Comparison of ENCODE assay signal across 10 mouse cellular contexts in the genomic region with DNA sequence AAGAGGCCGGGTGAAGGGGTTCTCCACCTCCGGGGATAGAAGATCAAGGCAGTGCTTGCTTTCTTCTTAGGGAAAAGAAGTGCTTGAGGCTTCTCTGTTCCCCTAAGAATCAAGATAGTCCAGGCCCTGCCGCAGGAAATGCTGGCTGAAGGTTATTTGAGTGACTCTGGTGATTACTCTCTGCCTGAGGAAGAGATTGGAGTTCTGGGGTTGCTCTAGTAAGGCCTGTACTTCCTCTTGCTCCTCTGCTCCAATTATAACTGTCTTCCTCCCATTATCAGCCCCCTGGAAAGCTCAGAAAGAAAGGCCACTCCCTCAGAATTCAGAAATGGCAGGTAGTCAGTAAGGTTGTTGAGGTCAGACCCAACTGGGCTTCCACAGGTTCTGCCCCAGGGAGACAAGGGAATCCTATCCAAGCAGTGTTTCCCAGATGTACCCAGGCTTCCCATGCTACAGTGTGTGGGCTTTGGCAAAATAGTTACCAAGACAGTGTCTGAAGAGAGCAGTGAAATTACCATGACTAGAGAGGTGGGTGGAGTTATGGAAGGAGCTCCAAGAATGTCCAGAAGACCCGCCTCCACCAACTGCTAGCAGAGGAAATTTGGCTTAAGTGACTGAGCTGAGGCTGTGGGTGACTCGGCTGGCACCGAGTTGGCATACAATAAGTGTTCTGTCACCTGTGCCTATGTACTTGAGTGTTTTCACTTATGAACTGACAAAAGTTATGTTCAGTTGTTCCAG. TPM values are rescaled to one million over a fixed set of nuclear protein-coding genes. Genes with fewer than 3 reads are reported as not detected.
A peak's percentile ranks its signal among the peaks of the same experiment; 100 is the strongest.
DNase-seq lines count a peak whose midpoint lies in the region; ATAC-seq and TF ChIP-seq lines count a peak whose summit lies in the region.
"Had no signal": no experiment of that assay in that cellular context is flagged by ENCODE, and none has a peak within 500 bp of the region (broad histone marks: within the 10 kb centered on the region; RNA-seq: fewer than 3 reads in every experiment).

No protein-coding gene starts in this region.

- no peak overlapping the region for H3K4me2 ChIP-seq in kidney, embryonic 15.5 days
- no peak overlapping the region for H3K4me2 ChIP-seq in lung, embryonic 14.5 days
- no peak overlapping the region for H3K4me2 ChIP-seq in hindbrain, embryonic 11.5 days (replicated peaks; ENCODE audit: low read depth, low read length)
- no peak overlapping the region for H3K4me2 ChIP-seq in midbrain, embryonic 13.5 days (replicated peaks)

- H3K27ac ChIP-seq in kidney, adult 2 months (ENCODE audit: insufficient read depth, low read depth, low read length) = peak overlapping the region; percentile 64
- no peak overlapping the region for H3K27ac ChIP-seq in kidney, embryonic 15.5 days
- H3K27ac ChIP-seq in MEL (ENCODE audit: control insufficient read depth, low read depth, low read length) = peak overlapping the region; percentile 51
- peak overlapping the region; percentile 57 for H3K27ac ChIP-seq in brown adipose tissue, adult 24 weeks (replicated peaks; ENCODE audit: low read depth, low read length)
- peak overlapping the region; percentile 59; the same call in 1 of the 2 replicates for H3K27ac ChIP-seq in lung, embryonic 14.5 days (ENCODE audit: low read depth)
- no peak overlapping the region for H3K27ac ChIP-seq in hindbrain, embryonic 11.5 days (ENCODE audit: low read depth, low read length)
- no peak overlapping the region for H3K27ac ChIP-seq in midbrain, embryonic 13.5 days

- no peak; a peak in 1 of 4 replicates for TF ChIP-seq EP300 in MEL (IDR thresholded peaks at IDR 0.05; ENCODE audit: low read depth in 1 of 2, low read length in 2 of 2)

- DNase-seq in kidney, adult 2 months = peak; percentile 20
- peak; percentile 58 for DNase-seq in MEL (ENCODE audit: low read depth, low spot score)
- DNase-seq in lung, embryonic 14.5 days = peak; percentile 27
- DNase-seq in hindbrain, embryonic 11.5 days (ENCODE audit: low spot score) = no peak
- no peak for DNase-seq in embryo, embryonic 10.5 days (ENCODE audit: low spot score)
- DNase-seq: cerebellum, postnatal 14 days; thymus, postnatal 36 days had no signal

- H3K27me3 ChIP-seq in kidney, adult 2 months (replicated peaks; ENCODE audit: control insufficient read depth, insufficient read depth, low read length) = no peaks in the 10 kb centered on the region
- peaks cover 4% of the 10 kb centered on the region; the same call in 1 of the 2 replicates for H3K27me3 ChIP-seq in kidney, embryonic 15.5 days
- H3K27me3 ChIP-seq in MEL (ENCODE audit: control insufficient read depth in 1 of 2, insufficient read depth in 2 of 2, low read length in 2 of 2) = no peaks in the 10 kb centered on the region
- H3K27me3 ChIP-seq in lung, embryonic 14.5 days (ENCODE audit: insufficient read depth, low read length) = no peaks in the 10 kb centered on the region
- H3K27me3 ChIP-seq in hindbrain, embryonic 11.5 days (ENCODE audit: control insufficient read depth, insufficient read depth, low read length) = no peaks in the 10 kb centered on the region
- H3K27me3 ChIP-seq in midbrain, embryonic 13.5 days = no peaks in the 10 kb centered on the region

- TF ChIP-seq CTCF in kidney, adult 2 months (conservative IDR thresholded peaks at IDR 0.05; ENCODE audit: insufficient read depth, insufficient read length, low read depth, low read length) = no peak
- no peak for TF ChIP-seq CTCF in MEL (IDR thresholded peaks at IDR 0.05 in 2 of 3, conservative IDR thresholded peaks at IDR 0.05 in 1 of 3; ENCODE audit: control insufficient read depth in 1 of 3, insufficient read depth in 1 of 3, low read depth in 2 of 3, low read length in 3 of 3, poor library complexity in 1 of 3, severe bottlenecking in 1 of 3)
- TF ChIP-seq CTCF in lung, embryonic 14.5 days (IDR thresholded peaks at IDR 0.05; ENCODE audit: low read depth) = no peak

- H3K9me3 ChIP-seq in kidney, embryonic 15.5 days (replicated peaks) = no peaks in the 10 kb centered on the region
- no peaks in the 10 kb centered on the region for H3K9me3 ChIP-seq in MEL (replicated peaks; ENCODE audit: insufficient read depth, low read length)
- H3K9me3 ChIP-seq in lung, embryonic 14.5 days (ENCODE audit: low read depth, low read length) = no peaks in the 10 kb centered on the region
- H3K9me3 ChIP-seq in hindbrain, embryonic 11.5 days (ENCODE audit: control insufficient read depth, low read length) = no peaks in the 10 kb centered on the region
- H3K9me3 ChIP-seq in midbrain, embryonic 13.5 days = no peaks in the 10 kb centered on the region

- no peak for TF ChIP-seq RAD21 in MEL (IDR thresholded peaks at IDR 0.05; ENCODE audit: low read depth, low read length)

- H3K9ac ChIP-seq in kidney, embryonic 15.5 days = no peak overlapping the region
- no peak overlapping the region for H3K9ac ChIP-seq in MEL (ENCODE audit: control insufficient read depth, low read depth, low read length, poor library complexity, severe bottlenecking)
- H3K9ac ChIP-seq in lung, embryonic 14.5 days = no peak overlapping the region
- no peak overlapping the region for H3K9ac ChIP-seq in hindbrain, embryonic 11.5 days (ENCODE audit: low read depth, low read length)
- no peak overlapping the region for H3K9ac ChIP-seq in midbrain, embryonic 13.5 days (replicated peaks)

- peaks cover 12% of the 10 kb centered on the region for H3K4me1 ChIP-seq in kidney, adult 2 months (ENCODE audit: control insufficient read depth, insufficient read depth, low read length)
- 0 out of 2 replicates have a peak, but pooled peaks cover 2% of the 10 kb centered on the region for H3K4me1 ChIP-seq in kidney, embryonic 15.5 days
- peaks cover 33 to 34% of the 10 kb centered on the region in 2 experiments for H3K4me1 ChIP-seq in MEL (ENCODE audit: control insufficient read depth in 1 of 2, insufficient read depth in 2 of 2, low read length in 2 of 2)
- H3K4me1 ChIP-seq in brown adipose tissue, adult 24 weeks (ENCODE audit: control insufficient read depth, insufficient read depth, insufficient read length, low read length) = peaks cover 15% of the 10 kb centered on the region
- no peaks in the 10 kb centered on the region for H3K4me1 ChIP-seq in lung, embryonic 14.5 days (ENCODE audit: insufficient read depth)
- H3K4me1 ChIP-seq in hindbrain, embryonic 11.5 days (replicated peaks; ENCODE audit: control insufficient read depth, insufficient read depth, low read length) = no peaks in the 10 kb centered on the region
- no peaks in the 10 kb centered on the region for H3K4me1 ChIP-seq in midbrain, embryonic 13.5 days (replicated peaks)

- H3K79me2 ChIP-seq in MEL (ENCODE audit: control insufficient read depth, insufficient read depth, low read length, poor library complexity) = peaks cover 17% of the 10 kb centered on the region

- 33% methylated on average over 6 of the region's 6 CpGs for WGBS in kidney, adult 2 months
- 61% methylated on average over 6 of the region's 6 CpGs for WGBS in kidney, embryonic 15.5 days
- 41% methylated on average over 6 of the region's 6 CpGs for WGBS in lung, embryonic 14.5 days
- WGBS in hindbrain, embryonic 11.5 days = 79% methylated on average over 6 of the region's 6 CpGs
- WGBS in midbrain, embryonic 13.5 days = 70% methylated on average over 6 of the region's 6 CpGs

- no peaks in the 10 kb centered on the region for H3K36me3 ChIP-seq in kidney, adult 2 months (ENCODE audit: control insufficient read depth, insufficient read depth, low read length)
- no peaks in the 10 kb centered on the region for H3K36me3 ChIP-seq in kidney, embryonic 15.5 days
- H3K36me3 ChIP-seq in MEL (ENCODE audit: control insufficient read depth in 1 of 2, insufficient read depth in 2 of 2, low read length in 2 of 2) = peaks cover 0 to 60% of the 10 kb centered on the region in 2 experiments; a peak in 3 of 4 replicates
- H3K36me3 ChIP-seq in lung, embryonic 14.5 days (ENCODE audit: insufficient read depth) = no peaks in the 10 kb centered on the region
- no peaks in the 10 kb centered on the region for H3K36me3 ChIP-seq in hindbrain, embryonic 11.5 days (ENCODE audit: control insufficient read depth, insufficient read depth, low read length)
- no peaks in the 10 kb centered on the region for H3K36me3 ChIP-seq in midbrain, embryonic 13.5 days

- H3K4me3 ChIP-seq in kidney, adult 2 months (ENCODE audit: insufficient read depth, low read depth, low read length) = no peak overlapping the region
- H3K4me3 ChIP-seq in kidney, embryonic 15.5 days (replicated peaks) = no peak overlapping the region
- no peak overlapping the region for H3K4me3 ChIP-seq in MEL (ENCODE audit: control insufficient read depth in 1 of 2, insufficient read depth in 1 of 2, low read depth in 2 of 2, low read length in 2 of 2)
- H3K4me3 ChIP-seq in brown adipose tissue, adult 24 weeks (ENCODE audit: insufficient read depth, low read depth, low read length) = no peak overlapping the region
- H3K4me3 ChIP-seq in lung, embryonic 14.5 days (ENCODE audit: low read depth, low read length) = no peak overlapping the region
- H3K4me3 ChIP-seq in hindbrain, embryonic 11.5 days (ENCODE audit: low read depth, low read length) = no peak overlapping the region
- no peak overlapping the region for H3K4me3 ChIP-seq in midbrain, embryonic 13.5 days (replicated peaks)

- ATAC-seq in kidney, embryonic 15.5 days (replicated peaks; ENCODE audit: low FRiP score) = no peak
- 0 out of 2 replicates have a peak, but pooled peaks have one; percentile 50 for ATAC-seq in lung, embryonic 14.5 days (ENCODE audit: insufficient read depth)
- ATAC-seq in hindbrain, embryonic 11.5 days (ENCODE audit: low FRiP score) = no peak
- no peak for ATAC-seq in midbrain, embryonic 13.5 days

- no peak for TF ChIP-seq POLR2A in kidney, adult 2 months (IDR thresholded peaks at IDR 0.05; ENCODE audit: low read depth, low read length)
- no peak for TF ChIP-seq POLR2A in MEL (IDR thresholded peaks at IDR 0.05; ENCODE audit: control insufficient read depth in 1 of 2, insufficient read depth in 1 of 2, low read depth in 1 of 2, low read length in 2 of 2, poor library complexity in 1 of 2)

TF ChIP-seq in MEL, 35 proteins besides CTCF, POLR2A, EP300 and RAD21 (continues in another document):
- TF ChIP-seq RCOR1 (IDR thresholded peaks at IDR 0.05; ENCODE audit: low read depth, low read length) (peak; percentile 76; the same call in 1 of the 2 replicates), TBP (IDR thresholded peaks at IDR 0.05; ENCODE audit: low read depth, low read length) (no peak), TAL1 (IDR thresholded peaks at IDR 0.05; ENCODE audit: low read length) (peak; percentile 5; the same call in 1 of the 2 replicates)

RNA-seq across cellular contexts. Expression of gene Msn, which starts 39.2 kb away (rescaled TPM):
- 82.2 and 101 TPM in 2 replicates for polyA plus RNA-seq in kidney, adult 2 months (2012; rRNA removed)
- 125 and 132 TPM in 2 replicates for polyA plus RNA-seq in kidney, embryonic 15.5 days (2015; fragmentation: Nextera tagmentation; extraction: Ambion mirVana)
- total RNA-seq in MEL (2012; rRNA removed) = 15.5 and 30.1 TPM in 2 replicates
- polyA plus RNA-seq in MEL (2012; ENCODE audit: insufficient read depth in 1 of 2, insufficient read length in 2 of 2, low read depth in 1 of 2, low replicate concordance in 2 of 2, missing spikeins in 1 of 2) = 100 to 1,000 TPM in 1 of 2 experiments, 10 to 100 TPM in 1; 88.1 to 132 TPM
- 82.7 and 102 TPM in 2 replicates for polyA plus RNA-seq in brown adipose tissue, adult 24 weeks (2012; ENCODE audit: insufficient read depth, insufficient read length, missing spikeins)
- polyA plus RNA-seq in lung, embryonic 14.5 days (2014; fragmentation: Nextera tagmentation; extraction: Ambion mirVana) = 173 and 180 TPM in 2 replicates
- 101 and 118 TPM in 2 replicates for polyA plus RNA-seq in hindbrain, embryonic 11.5 days (2014; fragmentation: Nextera tagmentation; extraction: Ambion mirVana)
- 40.8 and 43.7 TPM in 2 replicates for polyA plus RNA-seq in midbrain, embryonic 13.5 days (2015; fragmentation: Nextera tagmentation; extraction: Ambion mirVana)

Comparison
In these comparisons a context has a peak if more than half of its experiments do, and no peak if none do; other contexts are left out.
1. H3K27ac ChIP-seq: peak in kidney, adult 2 months (single experiment), MEL (single experiment), brown adipose tissue, adult 24 weeks (single experiment) and lung, embryonic 14.5 days (single experiment); none in kidney, embryonic 15.5 days (single experiment), hindbrain, embryonic 11.5 days (single experiment) and midbrain, embryonic 13.5 days (single experiment).
2. DNase-seq: peak in kidney, adult 2 months (single experiment), MEL (single experiment) and lung, embryonic 14.5 days (single experiment); none in hindbrain, embryonic 11.5 days (single experiment) and embryo, embryonic 10.5 days (single experiment).